Mouse (Mus musculus): Measurements from ENCODE around the gene Klhl32.
A peak's percentile ranks its signal among the peaks of the same experiment; 100 is the strongest.
"Not testable (repeated sequence)": the region's sequence is repeated elsewhere in the genome, so short reads cannot be mapped to it uniquely, and the experiment has no call there.

The Klhl32 gene

DNA sequence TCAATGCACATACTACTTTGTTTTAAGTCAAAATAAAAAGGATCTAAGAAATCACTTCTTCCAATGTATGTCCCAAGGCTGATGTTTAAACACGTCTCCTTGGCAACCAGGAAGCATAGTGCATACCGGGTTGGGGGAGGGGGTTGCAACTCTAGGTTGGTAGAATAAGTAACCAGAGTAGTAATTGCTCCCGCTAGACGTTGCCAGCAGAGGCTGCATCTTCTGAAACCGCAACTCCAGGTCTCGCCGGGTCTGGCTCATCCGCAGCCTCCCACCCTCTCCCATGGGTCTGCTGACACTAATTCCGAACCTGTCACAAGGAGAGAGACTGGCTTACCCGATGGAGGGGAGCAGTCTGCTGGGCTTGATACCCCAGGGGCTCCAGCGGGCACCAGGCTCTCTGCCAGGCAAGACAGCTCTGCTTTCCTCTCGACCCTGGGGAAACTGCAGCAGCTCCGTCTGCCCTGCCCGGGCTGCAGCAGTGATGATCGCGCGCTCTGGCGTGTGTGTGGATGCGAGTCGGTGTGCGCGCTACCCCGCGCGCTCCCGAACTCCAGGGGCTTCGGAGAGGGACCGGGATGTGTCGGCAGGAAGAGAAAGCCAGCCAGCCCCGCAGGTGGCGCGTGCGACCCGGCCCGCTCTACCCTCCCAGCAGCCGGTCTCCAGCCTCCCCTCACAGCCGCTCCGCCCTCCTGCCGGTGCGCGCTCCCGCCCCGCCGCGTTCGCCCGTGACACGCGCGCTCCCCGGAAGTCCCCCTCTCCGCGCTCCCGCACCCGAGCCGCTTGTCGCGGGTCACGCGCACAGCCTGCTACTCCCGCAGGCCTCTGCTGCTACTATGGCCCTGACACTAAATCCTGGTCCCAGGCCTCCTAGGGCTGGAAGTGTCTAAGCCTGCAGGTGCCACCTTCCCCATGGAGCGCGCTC lies at the start of gene Klhl32:
Klhl32 (minus strand) TSS at position 724 of the 925 bp plus-strand sequence.
- peak; percentile 64 for DNase-seq

DNA sequence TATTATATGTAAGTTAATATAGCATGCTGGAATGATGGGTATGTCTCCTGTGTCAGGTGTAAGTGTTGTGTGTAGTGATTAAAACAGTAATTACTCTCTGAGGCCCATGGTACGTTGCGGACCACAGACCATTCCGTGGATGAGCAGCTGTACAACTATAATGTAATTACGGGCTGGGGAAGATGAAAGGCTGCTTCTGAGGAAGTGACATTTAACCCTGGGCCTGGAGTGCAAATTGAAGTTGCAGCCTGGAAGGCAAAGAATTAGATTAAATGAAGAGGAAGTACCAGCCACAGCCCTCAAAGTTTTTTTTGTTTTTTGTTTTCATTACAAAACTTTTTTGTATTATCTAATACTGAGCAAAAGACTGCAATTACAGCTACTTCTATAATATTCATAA lies 48.2 kb upstream of the Klhl32 start:
- no peak for DNase-seq

DNA sequence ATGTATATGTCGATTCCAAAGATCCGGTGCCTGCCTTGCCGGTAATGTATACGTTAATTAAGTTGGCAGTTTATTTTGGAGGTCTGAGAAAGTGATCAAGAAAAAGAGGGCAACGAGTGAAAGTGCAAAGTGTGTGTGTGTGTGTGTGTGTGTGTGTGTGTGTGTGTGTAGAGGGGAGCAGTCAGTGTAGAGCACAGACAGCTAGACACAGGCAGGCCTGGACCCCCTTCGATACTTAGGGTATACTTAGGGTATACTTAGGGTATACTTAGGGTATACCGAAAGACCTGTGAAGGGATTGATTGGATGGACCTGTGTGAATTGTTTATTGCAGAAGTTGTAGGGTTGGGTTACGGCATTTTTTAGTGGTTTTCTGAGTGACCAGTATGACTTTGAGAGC lies 47.7 kb upstream of the Klhl32 start:
- DNase-seq = no peak

DNA sequence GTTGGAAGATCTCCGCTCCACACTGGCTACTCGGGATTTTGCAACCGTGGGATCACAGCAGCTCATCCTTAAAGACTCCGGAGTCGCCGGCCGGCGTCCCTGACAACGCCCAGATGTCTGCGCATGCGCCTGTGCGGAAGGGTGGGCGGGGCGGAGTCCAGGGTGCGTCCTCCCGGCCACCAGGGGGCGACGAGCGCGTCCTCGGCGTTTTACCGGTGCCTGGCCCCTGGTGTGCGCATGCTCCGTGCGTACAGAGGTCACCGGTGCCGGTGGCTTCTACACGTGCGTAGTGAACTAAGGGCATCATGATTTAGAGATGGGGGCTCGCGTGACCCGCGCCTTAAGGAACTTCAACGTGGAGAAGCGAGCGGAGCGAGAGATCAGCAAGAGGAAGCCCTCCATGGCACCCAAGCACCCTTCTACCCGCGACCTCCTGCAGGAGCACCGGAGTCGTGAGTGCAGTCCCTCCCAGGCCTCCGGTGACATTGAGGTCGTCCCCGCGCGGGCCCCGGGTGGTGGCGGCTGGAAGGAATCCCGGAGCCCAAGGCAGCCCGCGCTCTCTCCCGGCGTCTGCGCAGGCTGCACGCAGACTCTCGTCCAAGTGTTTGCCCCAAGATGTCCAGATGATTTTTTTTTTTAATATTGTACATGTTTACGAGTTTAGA lies 47.1 kb upstream of the Klhl32 start, which contains the start of gene Ndufaf4:
Ndufaf4 (plus strand) TSS at position 233 of the 665 bp plus-strand sequence.
- DNase-seq = peak; percentile 97

DNA sequence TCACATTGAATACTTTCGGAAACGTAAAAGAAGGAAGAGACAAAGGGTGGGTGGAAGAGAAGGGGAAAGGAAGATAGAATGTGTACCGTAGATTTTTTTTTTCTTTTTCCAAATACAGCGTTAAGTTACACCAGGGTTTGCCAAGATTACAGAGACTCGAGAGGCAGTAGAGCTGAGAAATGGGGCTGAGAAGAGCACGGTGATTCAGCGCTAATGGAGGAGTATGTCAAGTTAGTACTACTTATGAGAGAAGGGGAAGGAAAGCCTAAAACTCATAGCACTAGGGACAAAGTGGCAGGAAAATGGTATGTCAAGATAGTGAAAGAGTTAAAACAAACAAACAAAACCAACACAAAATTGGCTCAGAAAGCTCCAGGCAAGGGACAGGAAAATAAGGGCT lies 46.4 kb upstream of the Klhl32 start:
- no peak for DNase-seq

DNA sequence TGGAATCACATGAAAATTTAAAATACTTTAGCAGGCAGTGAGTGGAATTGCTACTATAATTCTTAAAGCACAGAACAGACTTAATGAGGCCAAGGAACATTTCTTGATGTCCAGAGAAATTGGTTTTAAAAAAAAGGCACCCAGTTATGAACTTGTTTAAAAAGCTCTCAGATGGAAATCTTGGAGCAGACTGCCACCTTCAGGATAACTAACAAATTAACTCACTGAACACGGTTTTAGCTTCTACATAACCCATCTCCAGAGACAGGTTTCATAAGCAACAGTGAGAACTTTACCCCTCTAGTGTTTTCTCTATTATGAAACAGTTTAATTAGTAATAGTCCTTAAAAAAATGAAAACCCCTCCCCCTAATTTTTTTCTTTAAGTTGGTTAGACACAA lies 45.9 kb upstream of the Klhl32 start:
- peak; percentile 51 for DNase-seq

DNA sequence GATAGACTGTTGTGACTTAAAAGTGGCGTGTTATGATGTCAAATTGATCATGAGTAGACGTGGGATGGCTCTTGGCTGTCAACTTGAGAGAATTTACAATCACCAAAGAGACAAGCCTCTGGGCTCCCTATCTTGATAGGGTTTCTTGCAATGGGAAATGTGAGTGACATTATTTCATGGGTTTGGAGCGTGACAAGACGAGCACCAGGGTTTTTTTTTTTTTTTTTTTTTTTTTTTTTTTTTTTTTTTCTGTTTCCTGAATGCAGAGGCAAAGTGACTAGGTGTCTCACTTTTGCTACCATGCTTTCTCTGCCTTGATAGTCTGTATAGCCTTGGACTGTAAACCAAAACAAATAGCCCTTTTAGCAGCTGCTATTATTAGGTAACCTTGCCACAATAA lies 43.7 kb upstream of the Klhl32 start:
- DNase-seq = no peak

DNA sequence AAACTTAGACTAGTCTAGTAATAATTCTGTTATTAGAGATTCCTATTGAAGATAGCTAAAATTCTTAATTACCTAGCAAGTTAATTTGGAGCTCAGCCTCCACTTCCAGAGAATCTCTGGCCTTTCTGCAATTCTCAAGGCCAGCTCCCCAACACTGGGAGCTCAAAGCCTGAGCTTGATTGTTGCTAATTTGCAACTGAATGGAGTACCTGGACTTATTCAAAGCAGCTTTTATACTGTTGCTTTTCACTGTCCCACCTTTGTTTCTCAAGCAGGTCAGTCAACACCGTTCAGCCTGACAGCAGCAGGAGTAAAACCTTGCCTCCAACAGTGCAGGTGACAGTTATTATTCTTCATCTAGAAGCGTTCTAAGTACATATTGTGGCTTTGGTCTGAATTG lies 41.4 kb upstream of the Klhl32 start:
- not testable (repeated sequence) for DNase-seq

DNA sequence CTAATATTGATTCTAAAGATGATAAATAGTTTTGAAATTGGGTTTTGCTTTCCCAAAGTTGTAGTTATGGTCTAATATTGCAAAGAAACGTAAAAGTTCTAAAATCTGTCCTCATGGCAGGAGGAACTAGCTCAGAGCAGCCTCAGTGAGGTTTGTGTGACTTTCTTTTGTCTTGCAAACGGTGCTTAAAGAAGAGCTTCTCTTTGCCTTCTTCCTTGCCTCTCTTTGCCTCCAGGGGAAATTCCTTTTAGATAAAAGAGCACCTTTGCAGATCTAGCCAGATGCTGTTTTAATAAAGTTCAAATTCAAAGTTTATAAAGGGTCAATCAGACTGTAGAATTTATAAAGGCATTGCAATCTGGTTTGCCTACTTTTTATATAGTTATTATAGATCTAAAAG lies 38.5 kb upstream of the Klhl32 start:
- not testable (repeated sequence) for DNase-seq

DNA sequence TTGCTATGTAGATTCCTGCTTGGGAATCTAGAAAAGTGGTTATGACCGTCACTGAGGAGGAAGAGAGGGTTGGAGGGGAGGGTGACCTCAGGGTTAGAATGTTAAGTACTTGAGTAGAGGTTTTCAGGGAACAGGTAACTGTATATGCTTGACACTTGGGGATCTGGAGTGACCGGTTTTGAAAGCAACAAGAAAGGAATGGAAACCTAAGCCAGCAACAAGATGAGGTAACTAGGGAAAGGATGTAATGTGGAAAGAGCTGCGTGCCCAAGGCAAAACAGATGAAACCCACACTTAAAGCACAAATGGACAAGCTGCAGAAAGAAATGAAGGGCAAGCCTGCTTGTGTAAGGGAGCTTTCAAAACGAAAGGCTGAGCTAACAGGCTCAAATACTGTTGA lies 18.3 kb upstream of the Klhl32 start:
- DNase-seq = no peak

DNA sequence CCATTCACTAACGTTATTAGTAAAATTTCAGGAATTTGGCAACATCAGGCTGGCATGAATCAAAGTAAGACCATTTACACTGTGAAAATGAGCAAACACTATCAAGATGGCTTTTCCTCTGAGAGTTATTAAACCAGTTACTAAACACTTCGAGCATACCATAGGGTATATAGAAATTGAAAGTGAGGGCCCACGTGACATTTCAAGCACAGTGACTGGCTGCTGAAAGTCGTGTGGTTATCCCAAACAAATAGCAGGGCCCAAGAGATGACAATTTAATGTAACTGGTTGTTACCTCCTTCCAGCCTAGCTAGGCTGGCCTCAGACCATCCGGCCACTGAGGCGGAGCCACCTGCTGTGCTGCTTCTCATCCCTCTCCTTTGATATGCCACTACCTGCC lies 14.8 kb upstream of the Klhl32 start:
- DNase-seq = no peak

DNA sequence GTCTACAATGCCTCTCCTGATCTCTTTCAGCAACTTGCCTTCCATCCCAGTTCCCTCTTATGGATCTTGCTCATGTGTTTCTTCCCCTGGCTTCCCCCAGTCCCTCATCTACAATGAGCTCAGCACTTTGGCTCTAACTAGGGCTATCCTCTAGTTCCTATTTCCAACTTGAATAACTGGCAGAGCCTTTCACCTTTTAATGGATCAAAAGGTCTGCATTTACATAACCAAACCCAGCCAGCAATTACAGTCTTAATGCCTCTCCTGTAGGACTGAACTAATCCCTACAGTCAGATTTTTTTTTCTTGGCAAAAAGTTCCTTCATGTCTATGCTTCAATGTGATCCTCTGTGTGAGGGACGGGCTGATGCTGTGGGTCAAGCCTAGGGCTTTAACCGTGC lies 3.5 kb downstream of the Klhl32 start:
- DNase-seq = no peak

DNA sequence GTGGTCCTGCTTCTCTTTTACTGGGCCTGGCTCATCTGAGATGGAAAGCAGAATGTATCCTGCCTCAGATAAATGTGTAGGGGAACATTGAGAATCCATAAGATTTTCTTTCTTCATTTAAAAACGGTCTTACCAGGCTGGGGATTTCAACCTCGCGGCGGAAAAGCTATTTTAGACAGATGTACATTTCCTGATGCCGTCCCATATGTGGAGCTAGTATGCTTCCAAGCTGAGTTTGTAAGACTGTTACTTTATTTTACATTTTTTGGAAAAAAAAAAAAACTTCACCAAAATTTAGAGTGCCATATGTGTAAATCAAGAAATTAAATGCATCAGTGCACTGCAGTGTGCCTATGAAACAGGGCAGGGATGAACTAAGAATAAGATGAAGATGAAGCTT lies 5.4 kb downstream of the Klhl32 start:
- no peak for DNase-seq

DNA sequence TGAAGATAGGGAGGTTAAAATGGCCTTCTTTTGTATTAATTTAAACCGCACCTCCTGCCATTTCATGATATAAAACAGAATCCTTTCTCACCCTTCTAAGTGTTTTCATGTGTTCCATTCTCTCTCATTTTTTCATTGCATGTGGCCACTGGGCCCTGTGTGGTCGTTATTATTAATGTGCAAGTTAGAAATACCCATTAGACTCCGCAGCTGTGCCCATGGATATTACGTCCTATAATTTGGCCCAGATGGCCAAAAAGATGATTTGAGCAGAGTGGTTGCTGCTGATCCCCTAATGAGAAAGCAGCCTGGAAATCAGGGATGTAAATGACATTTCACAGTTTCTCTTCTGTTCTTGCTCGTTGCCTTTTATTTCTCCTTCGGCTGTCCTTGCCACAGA lies 12.4 kb downstream of the Klhl32 start:
- no peak for DNase-seq

DNA sequence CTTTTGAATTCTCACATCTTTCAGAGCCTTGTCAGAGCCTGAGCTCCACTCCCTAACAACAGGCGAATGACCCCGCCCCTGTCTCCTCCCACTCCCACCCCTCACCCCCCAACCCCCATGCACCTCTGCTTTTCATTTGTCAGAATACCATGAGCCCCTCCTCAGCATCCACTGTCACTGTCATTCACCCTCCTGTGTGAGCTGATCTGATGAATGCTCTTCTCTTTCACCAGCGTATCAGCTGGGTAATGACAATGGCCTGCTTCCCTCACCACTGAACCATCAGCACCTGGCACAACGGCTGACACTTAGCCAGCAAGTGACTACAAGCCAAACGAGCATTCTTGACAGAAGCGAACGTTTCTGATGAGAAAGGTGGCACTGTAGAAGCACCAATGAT lies 15.4 kb downstream of the Klhl32 start:
- no peak for DNase-seq

DNA sequence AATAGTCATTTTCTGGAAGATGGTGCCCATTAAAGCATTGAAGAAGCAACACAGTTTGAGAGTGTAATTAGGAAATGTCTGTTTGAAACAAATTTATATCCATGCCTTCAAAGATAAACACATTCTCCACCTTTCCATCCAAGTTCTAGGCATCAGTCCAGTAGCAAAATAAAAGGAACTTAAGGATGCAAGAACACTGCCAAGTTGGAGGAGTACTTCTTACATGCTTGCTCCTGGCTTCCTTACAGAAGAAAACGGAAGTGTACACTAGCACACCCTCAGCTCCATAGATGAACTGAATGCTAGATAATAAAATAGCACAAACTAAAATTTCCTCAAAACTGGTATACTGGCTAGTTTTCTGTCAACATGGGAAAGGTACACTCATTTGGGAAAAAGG lies 42.6 kb downstream of the Klhl32 start:
- DNase-seq = no peak

DNA sequence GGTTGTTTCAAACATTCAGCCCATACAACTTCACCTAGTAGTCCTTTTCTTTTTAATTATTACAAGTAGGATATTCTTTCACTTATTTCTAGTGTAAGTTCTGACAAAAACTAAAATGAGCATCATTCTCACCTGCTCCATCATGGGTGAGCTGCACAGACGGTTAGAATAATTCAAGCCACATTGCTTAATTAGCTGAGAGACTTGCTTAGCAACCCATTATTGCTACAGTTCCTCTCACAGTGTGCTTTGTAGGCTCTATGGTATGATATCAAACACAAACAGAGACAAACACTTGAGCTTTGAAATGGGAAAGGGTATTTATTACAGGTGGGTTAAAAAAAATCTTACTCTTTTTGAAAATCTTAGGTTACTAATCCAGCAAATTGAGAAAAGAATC lies 49.0 kb downstream of the Klhl32 start:
- DNase-seq = no peak

DNA sequence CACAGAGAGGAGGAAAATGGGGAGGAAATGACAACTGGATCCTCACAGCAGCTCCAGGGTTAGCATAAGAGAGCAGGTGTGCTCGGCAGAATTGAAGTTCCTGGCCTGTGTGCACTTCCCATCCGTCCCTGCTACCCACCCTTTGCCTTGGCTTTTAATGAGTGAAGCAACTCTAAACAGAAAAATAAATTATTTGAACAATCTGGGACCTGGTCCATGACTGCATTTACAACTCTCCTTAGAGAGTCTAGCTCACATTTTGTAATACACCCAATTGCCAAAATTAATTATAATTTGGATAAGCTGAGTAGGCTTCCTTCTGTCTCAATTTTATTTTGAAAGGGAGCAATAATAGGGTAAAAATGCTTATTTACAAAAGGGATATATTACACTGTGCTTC lies 49.6 kb downstream of the Klhl32 start:
- no peak for DNase-seq

DNA sequence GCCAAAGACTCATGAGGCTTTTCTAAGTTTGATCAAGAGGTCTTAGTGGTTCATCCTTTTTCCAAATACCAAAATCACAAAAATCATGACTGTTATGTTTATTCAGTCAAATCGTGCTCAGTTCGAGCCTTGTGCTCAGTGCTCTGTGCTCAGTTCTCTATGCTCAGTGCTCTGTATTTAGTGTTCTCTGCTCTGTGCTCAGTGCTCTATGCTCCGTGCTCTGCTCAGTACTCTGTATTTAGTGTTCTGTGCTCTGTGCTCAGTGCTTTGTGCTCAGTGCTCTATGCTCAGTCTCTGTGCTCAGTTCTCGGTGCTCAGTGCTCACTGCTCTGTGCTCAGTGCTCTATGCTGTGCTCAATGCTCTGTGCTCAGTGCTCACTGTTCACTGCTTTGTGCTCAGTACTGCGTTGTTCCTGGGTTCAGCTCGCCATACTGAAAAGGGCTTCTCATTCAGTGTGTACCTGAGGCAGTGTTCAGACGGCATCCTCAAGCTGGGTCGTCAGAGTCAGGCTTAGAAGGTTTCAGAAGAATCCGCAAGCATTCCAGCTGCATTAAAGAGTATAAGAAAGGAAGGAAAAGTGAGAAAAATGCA lies 50.5 kb downstream of the Klhl32 start:
- no peak for DNase-seq

DNA sequence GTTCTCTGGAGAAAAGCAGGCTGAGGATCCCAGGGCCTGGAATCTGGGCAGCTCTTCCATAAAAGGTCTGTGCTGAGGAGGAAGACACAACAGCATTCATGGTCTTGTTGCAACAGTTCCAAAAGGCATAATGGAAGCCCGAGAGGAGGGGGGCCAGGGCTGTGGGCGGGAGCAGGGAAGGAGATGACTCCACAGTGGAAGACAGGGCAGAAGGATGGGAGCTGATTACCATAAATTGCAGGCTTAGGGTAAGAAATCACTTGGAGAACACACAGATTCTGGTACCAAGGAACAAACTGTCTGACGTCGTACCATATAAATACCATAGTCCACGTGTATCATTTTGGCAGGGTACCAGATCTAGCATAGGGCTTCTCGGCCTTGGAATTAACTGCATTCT lies 51.9 kb downstream of the Klhl32 start:
- DNase-seq = no peak

DNA sequence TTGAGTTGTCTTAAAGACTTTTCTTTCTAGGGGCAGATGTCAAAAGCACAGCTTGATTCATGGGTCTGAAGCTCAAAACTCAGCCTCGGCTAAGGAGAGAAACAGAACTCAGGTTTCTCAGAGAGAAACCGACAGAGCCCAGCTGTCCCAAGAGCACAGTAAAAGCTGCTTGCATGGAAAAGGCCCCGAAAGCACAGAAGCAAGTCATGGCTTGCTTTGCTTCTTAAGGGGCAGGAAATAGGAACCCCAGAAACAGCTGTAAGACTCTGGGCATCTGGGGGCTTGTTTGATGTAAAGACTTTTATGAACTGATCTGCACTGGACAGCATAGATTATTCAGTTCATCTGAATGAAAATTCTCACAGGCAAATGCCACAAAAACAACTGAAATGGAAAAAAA lies 53.1 kb downstream of the Klhl32 start:
- DNase-seq = no peak

DNA sequence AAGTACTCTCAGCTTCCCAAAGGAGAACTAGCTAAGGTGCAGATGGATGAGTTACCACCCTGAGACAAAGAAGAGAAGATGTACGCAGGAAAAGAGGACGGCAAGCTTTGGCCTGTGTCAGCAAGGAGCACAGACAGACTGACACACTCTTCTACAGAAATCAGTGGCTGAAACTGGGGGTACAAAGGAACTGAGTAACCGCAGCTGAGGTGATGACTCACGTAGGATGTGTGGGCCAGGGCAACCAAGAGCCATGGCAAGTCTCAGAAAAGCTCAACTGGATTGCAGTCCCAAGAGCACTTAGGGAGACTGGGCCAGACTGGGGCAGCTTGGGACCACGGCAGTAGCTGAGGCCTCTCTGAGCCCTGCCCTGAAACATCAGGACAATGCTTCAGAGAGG lies 53.6 kb downstream of the Klhl32 start:
- DNase-seq = no peak

DNA sequence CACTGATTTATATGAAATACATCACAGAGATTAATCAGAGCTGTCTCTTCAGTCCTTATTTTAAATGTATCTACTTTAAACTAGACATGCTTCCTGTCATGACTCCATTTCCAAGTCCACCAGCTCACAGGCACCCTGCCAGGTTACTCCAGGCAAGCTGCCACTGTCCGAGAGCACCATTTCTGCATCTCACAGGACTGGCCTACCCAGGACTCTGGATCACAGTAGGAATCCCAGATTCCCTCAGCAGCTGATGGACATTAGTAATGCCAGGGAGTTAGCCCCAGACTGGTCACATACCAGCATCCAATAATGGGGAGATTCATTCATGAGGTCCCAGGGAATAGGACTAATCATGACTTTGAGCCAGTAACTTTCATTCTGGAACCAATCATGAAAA lies 54.7 kb downstream of the Klhl32 start:
- peak; percentile 7 for DNase-seq

DNA sequence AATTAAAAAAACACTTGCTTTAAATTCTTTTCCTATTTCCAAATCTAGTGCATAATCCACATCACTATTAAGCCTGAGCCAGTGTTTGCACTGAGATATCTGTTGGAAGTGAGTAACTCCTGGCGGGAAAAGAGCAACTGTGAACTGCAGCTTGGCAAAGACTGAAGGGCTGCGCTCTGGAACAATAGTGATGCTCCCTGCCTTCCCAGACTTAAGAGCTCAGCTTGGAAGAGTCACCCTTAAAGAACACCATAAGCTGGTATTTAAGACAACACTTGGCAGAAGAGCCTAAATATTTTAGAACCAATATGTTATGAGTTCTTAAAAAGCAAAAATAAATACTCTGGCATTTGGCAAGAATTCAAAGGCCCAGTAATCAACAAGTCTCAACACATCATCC lies 55.7 kb downstream of the Klhl32 start:
- DNase-seq = no peak
